Mouse (Mus musculus): ENCODE results near the gene Plekha5.
"Not testable (repeated sequence)": the region's sequence is repeated elsewhere in the genome, so short reads cannot be mapped to it uniquely, and the experiment has no call there.

Gene Plekha5

GRCm38 (mm10) chr6:140523600-140523999 is 99.7 kb downstream of the Plekha5 start:
- no peak for DNase-seq (ENCODE audit: low read depth, low spot score)

GRCm38 (mm10) chr6:140528414-140528813 is 104.6 kb downstream of the Plekha5 start:
- DNase-seq (ENCODE audit: low read depth, low spot score), result no peak

- DNase-seq (ENCODE audit: low read depth, low spot score), result not testable (repeated sequence)
These were observed 109.0 kb downstream of the Plekha5 start for GRCm38 (mm10) chr6:140532858-140533257.

- no peak for DNase-seq (ENCODE audit: low read depth, low spot score)
These were observed 109.8 kb downstream of the Plekha5 start for GRCm38 (mm10) chr6:140533606-140534005.

- DNase-seq (ENCODE audit: low read depth, low spot score), result no peak
These were observed 111.7 kb downstream of the Plekha5 start for GRCm38 (mm10) chr6:140535504-140535903.

GRCm38 (mm10) chr6:140541919-140542318 is 118.1 kb downstream of the Plekha5 start:
- DNase-seq (ENCODE audit: low read depth, low spot score), result no peak

GRCm38 (mm10) chr6:140543005-140543794 is 119.3 kb downstream of the Plekha5 start:
- no peak for DNase-seq (ENCODE audit: low read depth, low spot score)

GRCm38 (mm10) chr6:140546095-140546494 is 122.2 kb downstream of the Plekha5 start:
- DNase-seq (ENCODE audit: low read depth, low spot score), result no peak

- DNase-seq (ENCODE audit: low read depth, low spot score), result no peak
These were observed 122.9 kb downstream of the Plekha5 start for GRCm38 (mm10) chr6:140546648-140547201.

GRCm38 (mm10) chr6:140547203-140547944 is 123.5 kb downstream of the Plekha5 start:
- DNase-seq (ENCODE audit: low read depth, low spot score), result no peak

GRCm38 (mm10) chr6:140548082-140548769 is 124.4 kb downstream of the Plekha5 start:
- DNase-seq (ENCODE audit: low read depth, low spot score), result no peak

GRCm38 (mm10) chr6:140550741-140551140 is 126.9 kb downstream of the Plekha5 start:
- no peak for DNase-seq (ENCODE audit: low read depth, low spot score)

GRCm38 (mm10) chr6:140554261-140554660 is 130.4 kb downstream of the Plekha5 start:
- DNase-seq (ENCODE audit: low read depth, low spot score), result no peak

- no peak for DNase-seq (ENCODE audit: low read depth, low spot score)
These were observed 135.6 kb downstream of the Plekha5 start for GRCm38 (mm10) chr6:140559411-140559810.

GRCm38 (mm10) chr6:140561151-140561916 is 137.5 kb downstream of the Plekha5 start:
- DNase-seq (ENCODE audit: low read depth, low spot score), result no peak

- DNase-seq (ENCODE audit: low read depth, low spot score), result no peak
These were observed 138.2 kb downstream of the Plekha5 start for GRCm38 (mm10) chr6:140561917-140562590.

GRCm38 (mm10) chr6:140567199-140567598 is 143.3 kb downstream of the Plekha5 start:
- no peak for DNase-seq (ENCODE audit: low read depth, low spot score)

GRCm38 (mm10) chr6:140567897-140568296 is 144.0 kb downstream of the Plekha5 start:
- no peak for DNase-seq (ENCODE audit: low read depth, low spot score)

GRCm38 (mm10) chr6:140570152-140570551 is 146.3 kb downstream of the Plekha5 start:
- peak; percentile 26 for DNase-seq (ENCODE audit: low read depth, low spot score)

- DNase-seq (ENCODE audit: low read depth, low spot score), result no peak
These were observed 151.1 kb downstream of the Plekha5 start for GRCm38 (mm10) chr6:140574943-140575342.

GRCm38 (mm10) chr6:140576133-140576532 is 152.3 kb downstream of the Plekha5 start:
- DNase-seq (ENCODE audit: low read depth, low spot score), result no peak

Measured in retina, adult 2 months (tissue).